Mouse (Mus musculus) kidney, adult 2 months (tissue): ENCODE measurements at regions not wholly inside any gene's neighbourhood (a gene's known extent, or its start where the extent isn't known, plus 50 kb on each side); places are given as distances from the start of the nearest gene placed in this dataset.

ENCODE experiments used
- CTCF ChIP-seq: fragments of 200-500 bp; conservative IDR thresholded peaks from 2 replicates; pipeline ENCODE4 v1.5.1; 2011; ENCODE audit warnings: low read depth, mild to moderate bottlenecking, control low read depth, low read length, moderate library complexity, mixed read lengths; ENCODE audit not compliant: insufficient read depth, insufficient read length
- POLR2A ChIP-seq: fragments of 200-500 bp; IDR thresholded peaks from one replicate; pipeline ENCODE4 v1.6.1; 2011; ENCODE audit warnings: low read depth, low read length, control low read depth

DNA sequence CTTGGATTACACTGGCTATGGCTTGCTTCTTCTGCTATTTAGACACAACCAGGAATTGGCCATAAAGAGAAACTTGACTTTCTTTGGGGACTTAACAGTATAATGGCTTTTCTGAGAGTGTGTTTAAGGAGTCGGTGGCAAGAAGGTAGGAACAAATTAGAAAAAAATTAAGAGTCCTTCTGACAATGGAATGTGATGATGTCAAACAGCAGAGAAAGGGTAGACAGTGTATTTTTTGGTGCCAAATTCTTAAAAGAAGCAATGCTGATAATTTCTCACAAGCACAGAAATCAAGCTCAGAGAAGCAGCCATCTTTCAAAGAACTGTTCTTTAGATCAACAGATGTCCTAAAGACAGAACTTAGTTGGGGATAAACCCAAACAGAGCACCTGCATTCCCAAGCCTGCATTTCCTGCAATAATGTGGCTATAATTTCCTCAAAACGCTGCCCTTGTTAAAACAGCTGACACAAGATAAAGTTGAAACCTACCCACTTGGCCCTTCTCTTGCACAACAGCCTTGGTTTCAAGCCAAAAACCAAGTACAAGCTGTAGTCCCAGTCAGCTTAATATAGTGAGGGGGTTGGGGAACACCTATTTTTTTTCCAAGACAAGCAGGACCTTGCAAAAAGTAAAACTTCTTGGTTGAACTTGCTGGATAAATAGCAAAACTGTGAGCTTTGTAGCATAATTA, 164.2 kb upstream of the Ell2 start:
- TF ChIP-seq POLR2A (no peak), CTCF (no peak)
